Mouse (Mus musculus) gastrocnemius, postnatal 10 days (tissue): ENCODE results near the gene Fibp. TPM values are rescaled to one million over a fixed set of nuclear protein-coding genes. Genes with fewer than 3 reads are reported as not detected.
A peak's percentile ranks its signal among the peaks of the same experiment; 100 is the strongest.

ENCODE experiments used
- DNase-seq: peaks from one replicate; pipeline ENCODE4 v3.0.0; 2021; ENCODE audit warnings: mixed read lengths
- long read RNA-seq, 2 experiments: library from polyadenylated mRNA; stranded (forward); transcript quantifications; one replicate each; pipeline ENCODE4 v2.0.0; 2021
- total RNA-seq, 2 experiments: library from RNA; stranded (reverse); gene quantifications; 2 replicates each; pipeline ENCODE4 v1.2.3; 2021

Gene Fibp
- 10 to 100 TPM; 53.2 to 54.6 TPM for total RNA-seq
- long read RNA-seq, experiment 1, transcript Fibp-205 (10 exons, 1,209 nt): major isoform, 12 of 20 reads
- long read RNA-seq, experiment 1, partial matches to known transcripts: 2 of 20 reads
- long read RNA-seq, experiment 1, other reads (novel, unspliced or antisense): 3 of 20 reads
- long read RNA-seq, experiment 2, transcript Fibp-201 (10 exons, 1,215 nt): minor isoform, 5 of 23 reads
- long read RNA-seq, experiment 2, transcript Fibp-205 (10 exons, 1,209 nt): major isoform, 15 of 23 reads
- long read RNA-seq, experiment 2, partial matches to known transcripts: 3 of 23 reads
- long read RNA-seq, experiment 2, other reads (novel, unspliced or antisense): 0 of 23 reads

DNA sequence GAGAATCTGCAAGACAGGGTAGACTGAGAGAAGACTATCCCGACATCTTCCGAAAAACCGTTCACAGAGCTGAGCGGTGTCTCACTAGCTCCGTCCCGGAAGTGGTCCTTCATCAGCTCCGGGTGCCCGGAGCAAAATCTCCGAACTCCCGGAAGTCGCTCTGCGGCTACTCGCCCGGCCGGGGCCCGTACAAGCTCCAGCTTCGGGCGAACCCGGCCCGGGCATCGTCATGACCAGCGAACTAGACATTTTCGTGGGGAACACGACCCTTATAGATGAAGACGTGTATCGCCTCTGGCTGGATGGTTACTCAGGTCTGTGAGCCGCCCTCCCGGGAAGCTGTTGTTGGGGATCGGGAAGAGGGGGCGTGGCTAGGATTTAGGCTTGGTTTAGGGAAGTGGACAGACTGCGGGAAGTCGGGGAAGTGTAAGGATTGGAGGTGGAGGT lies at the start of gene Fibp:
Gene Fibp, plus strand, starts transcription at position 151 of the 447 bp plus-strand sequence.
- peak; percentile 88 for DNase-seq

DNA sequence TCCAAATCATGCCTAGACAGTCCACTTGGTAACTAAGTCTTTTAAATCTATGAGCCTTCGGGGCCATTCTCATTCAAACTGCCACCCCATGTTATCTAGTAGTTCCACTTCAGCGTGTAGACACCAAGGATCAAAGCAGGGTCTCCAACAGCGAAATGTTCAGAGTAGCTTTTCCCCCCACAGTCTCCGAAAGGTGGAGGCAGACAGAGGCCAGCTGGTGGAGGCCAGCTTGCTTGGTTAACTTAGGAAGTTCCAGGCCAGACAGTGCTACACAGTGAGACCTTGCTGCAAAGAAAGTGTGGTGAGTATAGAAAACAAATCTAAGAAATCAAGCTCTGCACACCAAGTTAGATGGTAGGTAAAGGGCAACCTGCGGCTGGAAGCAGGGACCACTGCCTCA lies 49.8 kb upstream of the Fibp start:
- no peak for DNase-seq

- DNase-seq: no peak
These were observed 48.5 kb upstream of the Fibp start for GRCm38 (mm10) chr19:5411961-5412360.

GRCm38 (mm10) chr19:5413840-5414239 lies 46.6 kb upstream of the Fibp start:
- DNase-seq: no peak

DNA sequence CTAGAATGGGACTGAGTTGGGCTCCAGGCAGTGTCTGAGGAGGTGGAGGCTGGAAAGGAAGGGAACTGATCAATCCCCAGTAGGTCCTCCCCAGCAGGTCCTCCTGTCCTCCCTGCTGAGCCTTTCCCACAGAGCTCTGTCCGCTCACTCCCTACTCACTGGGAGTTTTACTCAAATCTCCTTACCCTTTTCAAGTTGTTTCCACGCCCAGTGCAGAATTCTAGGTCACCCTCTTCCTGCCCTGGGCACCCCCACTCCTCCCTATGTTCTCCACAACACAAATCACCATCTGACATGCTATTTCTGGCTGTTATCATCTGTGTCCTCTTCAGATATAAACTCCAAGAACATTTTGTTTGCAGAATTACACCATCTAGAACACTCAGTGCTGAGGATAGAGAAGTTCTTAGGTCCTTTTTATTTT lies 45.9 kb upstream of the Fibp start:
- DNase-seq: no peak

GRCm38 (mm10) chr19:5418750-5419466 lies 41.5 kb upstream of the Fibp start:
- no peak for DNase-seq

DNA sequence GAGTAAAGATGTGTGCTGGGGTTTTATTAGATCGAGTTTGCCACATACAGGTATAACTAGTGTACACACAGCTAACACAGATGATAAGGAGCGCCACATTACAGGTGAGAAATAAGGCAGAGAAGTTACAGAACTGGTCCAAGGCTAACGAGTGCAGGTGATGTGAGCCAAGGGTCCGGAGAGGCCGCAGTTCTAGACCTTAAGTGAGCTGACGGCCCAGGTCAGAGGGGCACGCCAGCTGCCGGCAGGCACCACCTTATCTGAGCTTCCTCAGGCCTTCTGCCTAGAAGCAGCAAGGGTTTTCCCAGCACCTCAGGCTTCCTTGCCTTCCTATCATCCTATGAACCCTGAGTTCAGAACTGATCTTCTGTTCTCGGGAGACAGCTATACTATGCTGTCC lies 40.8 kb upstream of the Fibp start:
- no peak for DNase-seq

DNA sequence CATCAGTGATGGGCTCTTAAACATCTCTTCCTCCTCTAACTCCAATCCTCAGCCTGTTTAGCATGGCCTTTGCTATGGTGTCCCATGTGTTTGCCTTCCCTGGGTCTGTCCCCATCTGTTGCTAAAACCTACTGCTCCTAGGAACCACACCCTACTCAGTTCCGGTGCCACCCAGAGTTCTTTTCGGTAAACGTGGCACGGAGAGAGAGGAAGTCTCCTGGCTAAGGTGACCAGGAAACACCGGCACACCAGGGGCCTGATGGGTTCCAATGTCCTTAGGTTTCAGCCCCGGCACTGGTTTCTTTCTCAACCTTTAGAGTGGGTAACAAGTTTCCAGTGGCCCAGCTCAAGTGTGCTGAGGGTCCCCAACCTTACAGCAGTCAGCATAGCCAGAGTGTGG lies 39.8 kb upstream of the Fibp start:
- DNase-seq: no peak

GRCm38 (mm10) chr19:5421784-5422183 lies 38.6 kb upstream of the Fibp start:
- no peak for DNase-seq

- DNase-seq: no peak
These were observed 38.1 kb upstream of the Fibp start for GRCm38 (mm10) chr19:5422267-5422666.

DNA sequence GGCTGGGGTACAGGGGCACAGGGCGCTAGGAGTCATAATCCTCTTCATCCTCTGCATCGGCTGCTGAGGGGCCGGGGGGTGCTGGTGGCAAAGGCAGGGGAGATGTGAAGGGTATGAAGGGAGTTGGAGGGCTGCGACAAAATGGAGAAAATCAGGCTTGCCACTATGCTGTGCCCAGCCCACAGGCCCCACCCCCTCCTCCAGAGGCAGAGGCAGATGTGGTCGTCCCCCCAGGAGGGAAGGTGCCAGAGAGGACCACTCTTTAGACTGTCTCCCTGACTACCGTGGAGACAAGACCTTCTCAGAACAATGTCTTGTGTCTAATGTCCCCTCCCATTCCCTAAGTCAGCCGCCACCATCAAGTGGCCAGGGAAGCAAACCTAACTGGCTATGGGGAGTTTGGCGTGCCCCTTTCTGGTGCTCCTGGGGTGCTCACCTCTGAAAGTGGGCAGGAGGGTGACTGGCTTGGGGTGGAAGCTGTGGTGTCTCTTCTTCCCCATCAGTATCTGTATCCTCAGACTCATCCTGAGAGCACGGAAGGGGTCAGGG lies 37.4 kb upstream of the Fibp start:
- no peak for DNase-seq

DNA sequence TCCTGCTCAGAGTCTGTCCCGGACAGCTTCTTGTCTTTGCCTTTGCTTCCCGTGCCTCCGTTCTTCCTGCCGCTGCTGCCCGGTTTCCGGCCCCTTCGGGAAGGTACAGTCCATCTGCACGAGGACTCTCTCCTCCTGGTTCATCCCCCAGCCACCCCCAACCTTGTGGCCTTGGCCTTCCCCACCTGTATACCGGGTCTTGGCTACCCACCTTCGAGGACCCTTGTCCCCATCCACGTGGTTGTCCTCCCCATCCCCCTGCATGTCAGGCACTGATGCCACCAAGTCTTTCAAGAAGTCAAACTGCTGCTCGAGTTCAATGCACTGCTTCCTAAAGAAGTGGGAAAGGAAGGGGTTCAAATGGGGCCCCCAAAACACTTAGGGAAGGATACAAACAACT lies 36.9 kb upstream of the Fibp start:
- no peak for DNase-seq

- peak; percentile 74 for DNase-seq
These were observed 36.2 kb upstream of the Fibp start for GRCm38 (mm10) chr19:5424092-5424781.

DNA sequence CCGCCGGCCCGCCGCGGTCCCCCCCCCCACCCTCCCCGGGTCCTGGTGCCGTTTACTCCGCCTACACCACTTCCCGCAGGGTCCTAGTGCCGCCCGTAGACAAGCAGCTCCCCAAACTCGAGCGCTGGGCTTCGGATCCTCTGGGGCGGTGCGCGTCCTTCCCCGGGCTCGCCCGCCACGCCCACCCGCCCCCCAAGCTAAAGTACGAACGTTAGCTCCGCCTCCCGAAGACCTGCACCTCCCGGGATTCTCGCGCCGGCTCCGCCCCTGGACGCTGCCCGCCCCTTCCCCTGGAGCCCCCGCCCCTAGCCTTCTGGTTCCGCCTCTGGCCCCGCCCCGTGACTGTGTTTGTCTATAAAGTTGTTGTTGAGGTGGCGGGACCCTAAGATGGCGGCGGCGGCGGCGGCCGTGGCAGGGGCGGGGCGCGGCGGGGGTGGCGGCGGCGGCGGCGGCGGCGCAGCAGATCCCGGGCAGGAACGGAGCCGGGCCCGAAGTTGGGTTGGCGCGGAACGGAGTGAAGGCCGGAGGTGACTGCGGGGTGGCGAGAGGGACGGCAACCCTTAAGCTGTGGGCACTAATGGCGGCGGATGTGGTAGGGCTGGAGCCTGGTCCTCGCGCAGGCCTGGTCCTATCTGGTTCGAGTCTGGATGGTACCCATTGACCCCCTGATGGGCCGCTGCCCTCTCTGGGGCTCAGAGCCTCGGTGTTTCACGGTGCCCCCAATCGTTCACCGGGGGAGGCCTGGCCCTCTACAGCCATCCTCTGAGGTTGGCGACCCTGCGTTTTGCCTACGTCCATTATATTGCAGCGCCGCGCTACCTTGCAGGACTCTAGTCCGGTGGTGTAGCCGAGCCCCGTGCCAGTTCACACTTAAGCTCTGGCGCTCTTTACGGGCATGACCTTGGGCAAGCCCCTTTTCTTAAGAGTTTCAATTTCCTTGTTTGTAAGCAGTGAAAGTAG lies 35.4 kb upstream of the Fibp start, which contains the start of the genes Drap1 and AI837181:
Gene Drap1, minus strand, starts transcription at position 198 of the 960 bp plus-strand sequence.
Gene AI837181, plus strand, starts transcription at position 363 of the 960 bp plus-strand sequence.
- peak; percentile 97 for DNase-seq

- DNase-seq: no peak
These were observed 34.4 kb upstream of the Fibp start for GRCm38 (mm10) chr19:5425906-5426565.

GRCm38 (mm10) chr19:5426640-5427290 lies 33.6 kb upstream of the Fibp start:
- no peak for DNase-seq

- DNase-seq: no peak
These were observed 32.3 kb upstream of the Fibp start for GRCm38 (mm10) chr19:5428083-5428482.

DNA sequence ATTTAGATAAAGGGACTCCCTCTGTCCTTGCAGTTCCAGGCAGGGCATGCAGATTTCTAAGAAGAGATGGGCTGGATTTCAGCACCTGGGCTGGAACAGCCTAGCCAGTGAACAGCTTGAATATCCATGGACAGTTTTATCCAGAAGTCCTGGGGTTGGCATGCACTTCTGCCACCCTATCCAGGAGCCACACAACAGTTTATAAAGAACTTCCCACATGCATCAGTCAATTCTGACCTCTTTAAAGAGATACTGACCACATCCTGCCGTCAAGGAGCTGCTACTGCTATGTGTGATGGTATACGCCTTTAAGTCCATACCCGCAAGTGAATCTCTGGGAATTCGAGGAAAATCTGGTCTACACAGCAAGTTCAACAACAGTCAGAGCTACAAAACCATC lies 31.2 kb upstream of the Fibp start:
- no peak for DNase-seq

DNA sequence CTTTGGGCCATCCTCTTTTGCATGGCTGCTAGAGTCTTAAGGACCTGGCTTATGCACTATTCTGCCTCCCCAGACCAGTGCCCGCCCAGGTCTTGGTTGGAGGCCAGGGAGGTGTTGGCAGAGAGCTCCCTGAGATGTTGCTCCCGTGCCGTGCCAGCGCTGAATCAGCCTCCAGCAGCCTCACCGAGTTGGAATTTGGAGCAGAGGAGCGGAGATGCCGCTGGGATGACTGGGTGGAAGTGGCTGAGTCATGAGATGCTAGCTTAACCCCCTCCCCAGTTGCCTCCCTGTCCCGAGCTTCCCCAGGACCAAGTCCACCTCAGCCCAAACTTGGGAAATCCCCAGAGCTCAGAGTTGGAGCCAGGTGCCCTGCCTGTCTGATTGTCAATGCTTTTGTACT lies 30.6 kb upstream of the Fibp start:
- peak; percentile 80 for DNase-seq

- no peak for DNase-seq
These were observed 30.0 kb upstream of the Fibp start for GRCm38 (mm10) chr19:5430408-5430807.
